Mouse (Mus musculus) kidney, adult 2 months (tissue): Measurements from ENCODE around the gene Trim25. TPM values are rescaled to one million over a fixed set of nuclear protein-coding genes. Genes with fewer than 3 reads are reported as not detected.

Experiments
- DNase-seq: peaks from one replicate; pipeline ENCODE4 v3.0.0; 2021
- H3K27ac ChIP-seq: fragments of 200-500 bp; 2 replicates; pipeline ENCODE4 v1.5.1; 2012; ENCODE audit warnings: low read depth, low read length, control low read depth, inconsistent platforms; ENCODE audit not compliant: insufficient read depth
- H3K27me3 ChIP-seq: fragments of 200-500 bp; replicated peaks from 2 replicates; pipeline ENCODE4 v1.6.1; 2012; ENCODE audit warnings: mild to moderate bottlenecking, moderate library complexity, low read length, inconsistent platforms; ENCODE audit not compliant: control insufficient read depth, insufficient read depth
- H3K36me3 ChIP-seq: fragments of 200-500 bp; 2 replicates; pipeline ENCODE4 v1.6.1; 2012; ENCODE audit warnings: mild to moderate bottlenecking, moderate library complexity, low read length, inconsistent platforms; ENCODE audit not compliant: control insufficient read depth, insufficient read depth
- H3K4me1 ChIP-seq: fragments of 200-500 bp; 2 replicates; pipeline ENCODE4 v1.6.1; 2011; ENCODE audit warnings: low read length; ENCODE audit not compliant: control insufficient read depth, insufficient read depth
- H3K4me3 ChIP-seq: fragments of 200-500 bp; 2 replicates; pipeline ENCODE4 v1.5.1; 2011; ENCODE audit warnings: mild to moderate bottlenecking, low read depth, low read length, control low read depth; ENCODE audit not compliant: insufficient read depth
- CTCF ChIP-seq: fragments of 200-500 bp; conservative IDR thresholded peaks from 2 replicates; pipeline ENCODE4 v1.5.1; 2011; ENCODE audit warnings: low read depth, mild to moderate bottlenecking, control low read depth, low read length, moderate library complexity, mixed read lengths; ENCODE audit not compliant: insufficient read depth, insufficient read length
- POLR2A ChIP-seq: fragments of 200-500 bp; IDR thresholded peaks from one replicate; pipeline ENCODE4 v1.6.1; 2011; ENCODE audit warnings: low read depth, low read length, control low read depth
- WGBS: fragments of 180-500 bp; shearing (Covaris S2); methylation state at CpG from one replicate; pipeline ENCODE4 v1.1.7; 2018; 5-methylcytosine and 5-hydroxymethylcytosine counted together
- polyA plus RNA-seq: library from polyadenylated mRNA; depleted of rRNA; stranded (reverse); fragments of >200 nt; gene quantifications from 2 replicates; pipeline ENCODE4 v1.2.3, GENCODE M21; 2012

Trim25 gene
- polyA plus RNA-seq, 1 experiment = 27.3 TPM

DNA sequence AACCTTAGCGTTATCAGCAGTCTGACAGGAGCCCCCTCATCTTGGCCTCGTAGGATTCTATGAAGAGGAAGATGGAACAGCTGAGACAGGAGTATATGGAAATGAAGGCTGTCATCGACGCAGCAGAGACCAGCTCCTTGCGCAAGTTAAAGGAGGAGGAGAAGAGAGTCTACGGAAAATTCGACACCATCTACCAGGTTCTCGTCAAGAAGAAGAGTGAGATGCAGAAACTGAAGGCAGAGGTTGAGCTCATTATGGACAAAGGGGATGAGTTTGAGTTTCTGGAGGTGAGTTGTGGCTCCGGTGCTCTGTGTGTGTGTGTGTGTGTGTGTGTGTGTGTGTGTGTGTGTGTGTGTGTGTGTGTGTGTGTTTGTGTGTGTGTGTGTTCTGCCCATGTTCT, 9.9 kb downstream of the Trim25 start:
- Histone ChIP-seq H3K27me3 (no peaks in the 10 kb centered on the region), H3K4me3 (no peak overlapping the region), H3K4me1 (peaks cover 17% of the 10 kb centered on the region), H3K27ac (no peak overlapping the region), H3K36me3 (peaks cover 8% of the 10 kb centered on the region; the same call in 1 of the 2 replicates)
- DNase-seq = no peak
- 89% methylated on average over 9 of the region's 9 CpGs for WGBS
- TF ChIP-seq CTCF = no peak
- TF ChIP-seq POLR2A = no peak

DNA sequence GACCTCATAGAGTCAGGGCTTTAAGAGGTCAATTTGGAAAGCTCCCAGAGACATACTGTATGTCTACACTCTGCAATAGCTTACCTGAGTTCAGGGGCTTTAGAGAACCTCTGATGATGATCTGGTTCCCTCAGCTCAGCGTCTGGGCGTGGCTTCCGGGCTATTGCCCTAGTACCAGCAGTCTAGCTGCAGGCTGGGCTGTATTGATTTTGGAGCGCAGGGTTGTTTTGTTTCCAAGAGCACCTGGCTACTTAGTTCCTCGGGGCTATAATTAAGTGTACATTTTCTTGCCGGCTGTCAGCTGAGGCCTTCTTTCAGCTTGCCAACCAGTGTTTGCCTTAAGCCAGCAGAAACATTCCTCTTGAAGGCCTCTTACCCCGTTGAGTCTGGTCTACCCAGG, 10.3 kb downstream of the Trim25 start:
- peaks cover 8% of the 10 kb centered on the region; the same call in 1 of the 2 replicates for H3K36me3 ChIP-seq
- TF ChIP-seq CTCF (no peak), POLR2A (no peak)
- WGBS = 81% methylated on average over 7 of the region's 7 CpGs
- H3K27me3 ChIP-seq = no peaks in the 10 kb centered on the region
- H3K4me1 ChIP-seq = peaks cover 17% of the 10 kb centered on the region
- H3K27ac ChIP-seq = no peak overlapping the region
- DNase-seq = no peak
- no peak overlapping the region for H3K4me3 ChIP-seq

DNA sequence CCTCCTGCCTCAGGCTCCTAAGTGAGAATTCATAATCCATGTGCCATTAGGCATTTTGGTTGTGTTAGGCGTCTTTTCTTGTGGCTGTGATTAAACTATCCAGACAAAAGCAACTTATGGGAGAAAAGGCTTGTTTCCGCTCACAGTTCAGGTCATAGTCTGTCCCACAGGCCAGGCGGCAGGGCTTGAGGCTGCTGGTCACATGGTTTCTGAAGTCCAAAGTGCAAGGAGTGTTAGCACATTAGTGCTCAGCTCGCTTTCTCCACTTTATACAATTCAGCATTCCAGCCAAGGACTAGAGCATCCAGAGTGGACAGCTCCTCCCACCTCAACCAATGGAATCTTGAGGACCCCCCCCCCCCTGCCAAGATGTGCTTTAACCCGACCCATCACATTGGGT, 13.1 kb downstream of the Trim25 start:
- Histone ChIP-seq H3K27me3 (no peaks in the 10 kb centered on the region), H3K4me1 (peaks cover 17% of the 10 kb centered on the region), H3K27ac (peak overlapping the region; percentile 78; the same call in 1 of the 2 replicates), H3K36me3 (peaks cover 16% of the 10 kb centered on the region), H3K4me3 (no peak overlapping the region)
- 74% methylated on average over 5 of the region's 5 CpGs for WGBS
- TF ChIP-seq CTCF (no peak), POLR2A (no peak)
- peak; percentile 93 for DNase-seq

DNA sequence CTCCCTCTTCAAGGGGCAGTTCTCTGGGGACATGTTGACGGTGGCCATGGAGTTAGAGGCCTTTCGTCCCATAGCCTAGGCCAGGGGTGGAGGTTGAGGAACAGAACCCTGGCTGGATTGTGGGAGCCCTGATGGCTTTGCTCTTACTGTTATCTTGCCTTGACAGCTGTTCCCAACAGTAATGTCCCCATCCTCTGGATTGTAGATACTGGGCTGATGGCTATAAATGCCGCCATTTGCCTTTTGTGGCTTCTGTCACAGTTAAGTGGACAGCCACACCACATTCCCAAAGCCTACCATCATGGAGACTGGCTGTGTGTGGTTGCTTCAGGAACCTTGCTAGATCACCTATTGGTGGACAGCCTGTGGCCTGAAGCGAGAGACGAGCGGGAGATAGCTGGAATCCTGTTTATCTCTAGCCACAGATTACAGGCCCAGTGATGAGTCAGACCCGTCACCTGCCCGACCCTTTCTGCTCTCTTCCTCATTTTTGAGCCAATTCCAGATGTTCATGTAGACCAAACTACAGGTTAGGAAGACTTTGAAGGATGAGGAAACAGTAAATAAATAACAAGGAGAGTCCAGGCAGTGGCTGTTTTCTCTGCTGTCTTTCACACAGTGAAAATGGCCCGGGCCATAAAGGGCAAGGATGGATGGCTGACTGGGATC, 18.5 kb downstream of the Trim25 start:
- no peak overlapping the region for H3K4me3 ChIP-seq
- peak; percentile 30 for DNase-seq
- peaks cover 13% of the 10 kb centered on the region for H3K36me3 ChIP-seq
- 70% methylated on average over 9 of the region's 9 CpGs for WGBS
- H3K27ac ChIP-seq = no peak overlapping the region
- TF ChIP-seq CTCF (no peak), POLR2A (no peak)
- no peaks in the 10 kb centered on the region for H3K27me3 ChIP-seq
- peaks cover 3% of the 10 kb centered on the region; the same call in 1 of the 2 replicates for H3K4me1 ChIP-seq

DNA sequence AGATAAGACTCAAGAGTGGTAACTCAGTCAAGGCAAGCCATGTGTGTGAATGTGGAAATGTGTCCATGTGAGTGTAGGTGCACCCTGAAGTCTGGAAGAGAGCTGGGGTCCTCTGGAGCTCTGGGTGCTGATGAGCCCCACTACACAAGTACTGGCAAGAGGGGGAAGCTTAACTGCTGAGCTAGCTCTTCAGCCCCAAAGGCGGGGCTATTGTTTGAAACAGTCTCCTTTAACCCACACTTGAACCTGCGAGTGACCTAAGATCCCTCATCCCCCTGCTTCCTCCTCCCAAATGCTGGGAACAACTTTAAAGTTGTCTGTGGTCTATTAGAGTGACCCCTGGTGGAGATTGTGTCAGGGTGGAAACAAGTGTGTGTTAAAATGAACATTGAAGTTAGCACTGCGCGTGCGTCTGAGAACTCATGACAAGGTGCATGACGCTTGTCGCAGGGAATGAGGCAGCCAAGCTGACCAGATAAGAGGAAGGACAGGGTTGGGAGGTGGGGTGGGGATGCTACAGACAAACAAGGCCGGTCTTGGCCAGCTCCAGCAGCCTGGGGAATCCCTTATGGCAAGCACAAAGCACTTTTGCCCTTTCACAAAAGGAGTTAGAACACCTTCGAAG, 21.6 kb downstream of the Trim25 start:
- DNase-seq = no peak
- TF ChIP-seq POLR2A (no peak), CTCF (peak; percentile 28)
- H3K4me1 ChIP-seq = peaks cover 13% of the 10 kb centered on the region; the same call in 1 of the 2 replicates
- 72% methylated on average over 9 of the region's 9 CpGs for WGBS
- no peak overlapping the region for H3K27ac ChIP-seq
- no peaks in the 10 kb centered on the region for H3K27me3 ChIP-seq
- no peak overlapping the region for H3K4me3 ChIP-seq
- H3K36me3 ChIP-seq = peaks cover 7% of the 10 kb centered on the region

DNA sequence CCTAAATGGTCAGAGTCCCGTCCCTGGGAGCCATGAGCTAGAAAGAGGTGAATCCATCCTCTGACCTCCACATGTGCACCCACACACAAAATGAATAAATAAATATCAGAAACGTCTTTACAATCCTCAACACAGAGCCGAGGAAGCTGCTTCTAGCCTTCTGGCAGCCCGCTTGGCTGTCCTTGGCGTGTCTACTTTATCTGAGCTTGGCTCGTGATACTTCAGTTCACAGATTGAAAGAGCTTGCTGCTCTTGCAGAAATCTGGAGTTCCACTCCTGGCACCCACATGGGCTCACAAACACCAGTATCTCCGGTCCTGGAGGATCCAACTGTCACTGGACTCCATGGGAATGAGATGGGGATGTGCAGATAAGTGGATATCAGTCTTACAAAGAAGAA, 22.5 kb downstream of the Trim25 start:
- H3K4me1 ChIP-seq = peaks cover 13% of the 10 kb centered on the region; the same call in 1 of the 2 replicates
- DNase-seq = no peak
- TF ChIP-seq CTCF (no peak), POLR2A (no peak)
- H3K36me3 ChIP-seq = no peaks in the 10 kb centered on the region; the same call in none of the 2 replicates
- no peak overlapping the region for H3K27ac ChIP-seq
- 72% methylated on average over 7 of the region's 7 CpGs for WGBS
- no peak overlapping the region for H3K4me3 ChIP-seq
- no peaks in the 10 kb centered on the region for H3K27me3 ChIP-seq

DNA sequence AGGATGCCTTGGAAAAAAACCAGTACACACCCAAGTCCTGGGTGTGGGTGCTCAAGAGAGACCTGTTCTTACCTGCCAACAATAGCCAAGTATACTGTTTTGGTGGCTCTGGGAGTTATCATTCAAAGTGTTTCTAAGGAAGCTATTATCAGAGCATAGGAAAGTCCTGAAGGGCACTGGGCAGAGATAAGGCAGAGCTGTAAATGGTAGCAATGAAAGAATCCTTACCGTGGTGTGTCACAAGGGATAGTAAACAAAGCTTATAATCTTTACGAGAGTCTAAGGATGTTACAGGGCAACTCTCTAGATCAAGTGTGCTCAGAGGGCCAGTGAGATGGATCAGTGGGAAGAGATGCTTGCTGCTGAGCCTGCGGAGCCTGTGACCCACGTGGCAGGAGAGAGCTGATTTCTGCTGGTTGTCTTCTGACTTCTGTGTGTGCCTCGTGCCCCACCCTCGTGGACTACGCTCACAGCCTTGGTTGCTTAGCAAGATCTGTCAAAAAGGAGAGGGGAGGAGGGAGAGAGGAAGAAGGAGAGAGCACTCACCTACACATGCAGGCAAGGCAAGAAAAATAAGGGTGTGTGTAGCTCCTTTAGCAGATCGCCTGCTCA, 23.1 kb downstream of the Trim25 start:
- H3K4me1 ChIP-seq = peaks cover 13% of the 10 kb centered on the region; the same call in 1 of the 2 replicates
- TF ChIP-seq CTCF = no peak
- TF ChIP-seq POLR2A = no peak
- no peaks in the 10 kb centered on the region for H3K27me3 ChIP-seq
- 60% methylated on average over 8 of the region's 8 CpGs for WGBS
- DNase-seq = no peak
- no peaks in the 10 kb centered on the region; the same call in 1 of the 2 replicates for H3K36me3 ChIP-seq
- H3K27ac ChIP-seq = no peak overlapping the region
- no peak overlapping the region for H3K4me3 ChIP-seq
